Mouse (Mus musculus) limb, embryonic 14.5 days (tissue): Measurements from ENCODE around the gene Gde1. TPM values are rescaled to one million over a fixed set of nuclear protein-coding genes. Genes with fewer than 3 reads are reported as not detected.

Experiments
- ATAC-seq: fragments of 200-750 bp; cut with Nextera tagmentation; 2 replicates; pipeline ENCODE4 v1.8.0; 2017; ENCODE audit warnings: low read depth, moderate number of reproducible peaks, moderate TSS enrichment; ENCODE audit not compliant: low FRiP score
- DNase-seq: peaks from one replicate; pipeline ENCODE4 v3.0.0-alpha.2; 2015; ENCODE audit warnings: low spot score
- H3K27ac ChIP-seq: fragments of 300-500 bp; sonication (generic); replicated peaks from 2 replicates; pipeline ENCODE4 v1.5.1; 2014; ENCODE audit warnings: low read depth, mild to moderate bottlenecking, low read length, moderate library complexity, mixed read lengths
- H3K27me3 ChIP-seq: fragments of 300-500 bp; sonication (generic); 2 replicates; pipeline ENCODE4 v1.6.1; 2014; ENCODE audit warnings: low read length, mixed read lengths; ENCODE audit not compliant: control insufficient read depth, insufficient read depth
- H3K36me3 ChIP-seq: fragments of 300-500 bp; sonication (generic); 2 replicates; pipeline ENCODE4 v1.6.1; 2014; ENCODE audit warnings: mild to moderate bottlenecking, low read length, moderate library complexity, mixed read lengths; ENCODE audit not compliant: control insufficient read depth, insufficient read depth
- H3K4me1 ChIP-seq: fragments of 300-500 bp; sonication (generic); 2 replicates; pipeline ENCODE4 v1.6.1; 2014; ENCODE audit warnings: antibody characterized with exemption, low read length, mixed read lengths; ENCODE audit not compliant: control insufficient read depth, insufficient read depth
- H3K4me2 ChIP-seq: fragments of 300-500 bp; sonication (generic); replicated peaks from 2 replicates; pipeline ENCODE4 v1.6.1; 2014; ENCODE audit warnings: low read depth, mild to moderate bottlenecking, low read length, moderate library complexity; ENCODE audit not compliant: severe bottlenecking
- H3K4me3 ChIP-seq: fragments of 300-500 bp; sonication (generic); replicated peaks from 2 replicates; pipeline ENCODE4 v1.5.1; 2014; ENCODE audit warnings: low read length
- H3K9ac ChIP-seq: fragments of 300-500 bp; sonication (generic); 2 replicates; pipeline ENCODE4 v1.6.1; 2014; ENCODE audit warnings: mild to moderate bottlenecking, low read depth, low read length, moderate library complexity; ENCODE audit not compliant: severe bottlenecking
- H3K9me3 ChIP-seq: fragments of 300-500 bp; sonication (generic); 2 replicates; pipeline ENCODE4 v1.6.1; 2016; ENCODE audit warnings: low read length; ENCODE audit not compliant: control insufficient read depth
- POLR2A ChIP-seq: fragments of 200-500 bp; IDR thresholded peaks from 2 replicates; pipeline ENCODE4 v1.8.0; 2012; ENCODE audit warnings: inconsistent platforms, mild to moderate bottlenecking, moderate library complexity, borderline replicate concordance; ENCODE audit not compliant: insufficient read depth, insufficient read length; ENCODE audit errors: extremely low read depth
- WGBS: fragments of 180-500 bp; shearing (Covaris S2); extraction: QIAGEN DNeasy Blood & Tissue Kit; methylation state at CpG from one replicate; pipeline ENCODE4 v1.1.7; 2014; 5-methylcytosine and 5-hydroxymethylcytosine counted together
- polyA plus RNA-seq, 2 experiments: library from polyadenylated mRNA; depleted of rRNA in 1 of 2; stranded (reverse) in 1 of 2; unstranded in 1 of 2; fragments of >200 nt; fragmentation: Nextera tagmentation in 1 of 2; extraction: Ambion mirVana in 1 of 2; gene quantifications; 2 replicates each; pipeline versions ENCODE4 v1.2.1 to v1.2.3; 2012 to 2014

Gde1 gene
- polyA plus RNA-seq, 2 experiments: 72.4 to 89.9 TPM

DNA sequence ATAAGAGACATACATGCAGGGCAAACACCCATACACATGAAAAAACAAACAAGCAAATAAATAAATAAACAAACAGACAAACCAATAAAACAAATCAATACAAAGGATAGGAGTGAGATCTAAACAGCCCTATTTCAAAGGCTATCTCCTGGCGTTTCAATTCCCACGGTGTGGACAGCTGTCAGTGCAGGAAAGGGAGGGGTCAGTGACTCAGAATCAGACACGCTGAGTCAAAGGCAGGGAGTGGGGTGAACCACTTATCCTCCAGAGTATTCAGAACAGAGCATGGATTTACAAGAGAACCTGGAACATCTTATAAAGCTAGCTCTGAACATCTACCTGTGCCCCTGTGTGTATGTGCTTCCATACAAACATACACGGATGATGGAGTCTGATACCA, 8.4 kb downstream of the Gde1 start:
- Histone ChIP-seq H3K9ac (no peak overlapping the region), H3K36me3 (peaks cover 54% of the 10 kb centered on the region), H3K4me1 (no peaks in the 10 kb centered on the region), H3K4me2 (no peak overlapping the region), H3K27me3 (no peaks in the 10 kb centered on the region), H3K4me3 (no peak overlapping the region), H3K27ac (no peak overlapping the region), H3K9me3 (no peaks in the 10 kb centered on the region)
- TF ChIP-seq POLR2A: no peak
- no peak for ATAC-seq
- 79% methylated on average over 4 of the region's 4 CpGs for WGBS
- DNase-seq: no peak

DNA sequence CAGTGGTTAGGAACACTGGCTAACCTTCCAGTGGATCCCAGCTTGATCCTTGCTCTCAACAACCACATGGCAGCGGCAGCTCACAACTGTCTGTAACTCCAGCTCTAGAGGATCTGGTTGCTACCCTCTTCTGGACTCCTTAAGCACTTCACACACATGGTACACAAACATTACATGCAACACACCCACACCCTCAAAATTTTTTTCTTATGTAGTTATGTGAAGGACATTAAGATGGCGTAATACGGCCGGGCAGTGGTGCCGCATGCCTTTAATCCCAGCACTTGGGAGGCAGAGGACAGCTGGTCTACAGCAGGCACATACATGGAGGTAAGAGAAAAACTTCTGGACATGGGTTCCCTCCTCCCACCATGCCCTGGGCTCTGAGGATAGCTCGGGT, 9.4 kb downstream of the Gde1 start:
- WGBS: 90% methylated on average over 6 of the region's 6 CpGs
- Histone ChIP-seq H3K4me3 (no peak overlapping the region), H3K4me2 (no peak overlapping the region), H3K27me3 (no peaks in the 10 kb centered on the region), H3K9ac (no peak overlapping the region), H3K9me3 (no peaks in the 10 kb centered on the region), H3K36me3 (peaks cover 62% of the 10 kb centered on the region), H3K4me1 (no peaks in the 10 kb centered on the region), H3K27ac (no peak overlapping the region)
- DNase-seq (no peak), ATAC-seq (no peak)
- no peak for TF ChIP-seq POLR2A

DNA sequence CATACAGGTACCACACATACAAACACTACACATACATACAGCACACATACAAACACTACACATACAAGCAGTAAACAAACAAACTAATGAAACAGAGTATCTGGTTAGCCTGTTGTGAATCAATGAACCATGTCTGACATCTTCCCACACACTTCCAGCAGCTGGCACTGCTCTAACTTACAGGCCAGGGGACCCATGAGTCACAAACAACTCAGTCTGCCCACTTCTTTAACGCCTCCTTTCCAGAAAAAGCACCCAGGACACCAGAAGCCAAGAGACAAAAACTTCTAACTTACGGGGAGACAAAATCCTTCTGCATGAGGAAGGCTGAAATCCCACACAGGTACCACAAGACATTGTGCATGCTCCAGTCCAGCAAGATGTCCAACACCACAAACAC, 14.3 kb downstream of the Gde1 start:
- peaks cover 73% of the 10 kb centered on the region for H3K36me3 ChIP-seq
- H3K27me3 ChIP-seq: no peaks in the 10 kb centered on the region
- no peak overlapping the region for H3K4me2 ChIP-seq
- no peak overlapping the region for H3K27ac ChIP-seq
- WGBS: 88% methylated on average over 2 of the region's 2 CpGs
- DNase-seq: no peak
- H3K9ac ChIP-seq: no peak overlapping the region
- no peak overlapping the region for H3K4me3 ChIP-seq
- ATAC-seq: no peak
- no peaks in the 10 kb centered on the region for H3K9me3 ChIP-seq
- TF ChIP-seq POLR2A: no peak
- no peaks in the 10 kb centered on the region for H3K4me1 ChIP-seq

DNA sequence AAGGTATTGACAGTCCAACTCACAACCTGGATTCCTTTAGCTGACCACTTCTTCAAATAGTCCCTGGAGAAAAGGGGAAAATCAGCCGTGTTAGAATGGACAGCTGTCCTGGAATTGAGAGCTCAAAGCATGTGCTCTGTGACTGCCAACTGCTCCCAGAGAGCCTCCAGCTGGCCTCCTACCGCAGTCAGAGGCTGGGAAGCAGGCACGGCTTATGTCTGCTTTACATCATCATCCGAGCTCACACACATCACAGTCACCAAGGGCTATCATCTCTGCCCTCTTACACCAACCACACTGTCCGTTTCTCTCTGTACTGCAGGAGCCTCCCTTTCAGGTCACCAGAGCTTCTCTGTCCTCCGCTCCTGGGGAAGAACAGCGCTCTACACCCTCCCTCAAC, 16.5 kb downstream of the Gde1 start:
- no peak for TF ChIP-seq POLR2A
- Histone ChIP-seq H3K4me2 (no peak overlapping the region), H3K27ac (no peak overlapping the region), H3K9ac (no peak overlapping the region), H3K9me3 (no peaks in the 10 kb centered on the region), H3K4me3 (no peak overlapping the region), H3K36me3 (peaks cover 56% of the 10 kb centered on the region), H3K27me3 (no peaks in the 10 kb centered on the region), H3K4me1 (no peaks in the 10 kb centered on the region)
- WGBS: 83% methylated on average over 7 of the region's 7 CpGs
- no peak for DNase-seq
- peak; percentile 39; the same call in 1 of the 2 replicates for ATAC-seq

DNA sequence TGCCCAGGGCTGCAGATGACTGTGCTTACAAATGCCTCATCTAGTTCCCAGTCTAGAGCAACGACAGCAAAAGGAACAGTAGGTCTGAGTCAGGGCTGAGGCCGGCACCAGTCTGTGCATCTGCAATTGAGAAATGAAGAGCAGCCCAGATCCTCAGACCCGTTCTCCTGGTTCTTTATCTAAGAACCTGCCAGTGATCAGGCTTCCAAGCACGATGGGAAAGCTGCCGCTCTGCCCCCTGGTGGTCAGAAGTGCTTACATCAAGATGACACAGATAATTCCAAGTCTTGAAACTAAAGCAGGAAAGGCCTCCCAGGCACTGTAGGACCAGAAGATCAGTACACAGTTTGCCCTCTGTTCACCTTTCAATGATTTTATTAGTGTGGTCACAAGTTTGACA, 17.4 kb downstream of the Gde1 start:
- H3K36me3 ChIP-seq: peaks cover 50% of the 10 kb centered on the region
- H3K9me3 ChIP-seq: no peaks in the 10 kb centered on the region
- H3K4me3 ChIP-seq: no peak overlapping the region
- H3K27ac ChIP-seq: no peak overlapping the region
- H3K9ac ChIP-seq: no peak overlapping the region
- peak; percentile 55; the same call in 1 of the 2 replicates for ATAC-seq
- no peak for TF ChIP-seq POLR2A
- H3K27me3 ChIP-seq: no peaks in the 10 kb centered on the region
- WGBS: 26% methylated on average over 5 of the region's 5 CpGs
- H3K4me2 ChIP-seq: no peak overlapping the region
- DNase-seq: peak; percentile 81
- no peaks in the 10 kb centered on the region for H3K4me1 ChIP-seq

DNA sequence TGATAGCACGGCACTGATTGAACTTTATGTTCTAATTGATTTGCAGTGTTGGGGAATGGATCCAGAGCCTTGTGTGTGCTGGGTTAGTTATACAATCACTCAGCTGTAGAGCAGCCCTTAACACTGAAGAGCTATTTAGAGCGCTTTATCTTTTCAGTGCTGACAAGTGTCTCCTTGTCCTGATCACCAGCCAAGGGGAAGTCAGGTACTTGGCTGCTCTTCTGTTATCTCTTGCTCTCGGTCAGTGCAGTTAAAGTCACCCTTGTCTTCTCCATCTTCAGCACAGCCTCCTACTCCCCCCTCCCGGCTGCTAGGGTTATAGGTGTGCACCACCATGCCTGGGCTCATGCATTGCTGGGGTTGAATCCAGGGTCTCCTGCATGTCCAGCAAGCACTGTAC, 28.8 kb downstream of the Gde1 start:
- Histone ChIP-seq H3K4me2 (no peak overlapping the region), H3K9me3 (no peaks in the 10 kb centered on the region), H3K36me3 (no peaks in the 10 kb centered on the region), H3K9ac (no peak overlapping the region), H3K4me3 (no peak overlapping the region), H3K27me3 (no peaks in the 10 kb centered on the region), H3K27ac (no peak overlapping the region), H3K4me1 (no peaks in the 10 kb centered on the region)
- ATAC-seq (no peak), DNase-seq (no peak)
- WGBS: 86% methylated on average over 4 of the region's 4 CpGs
- TF ChIP-seq POLR2A: no peak
